Mouse (Mus musculus): ENCODE measurements around the gene Gm10638. TPM values are rescaled to one million over a fixed set of nuclear protein-coding genes. Genes with fewer than 3 reads are reported as not detected.

Gm10638 gene
- polyA plus RNA-seq, 1 experiment from 2014 or later = 5.5 TPM

DNA sequence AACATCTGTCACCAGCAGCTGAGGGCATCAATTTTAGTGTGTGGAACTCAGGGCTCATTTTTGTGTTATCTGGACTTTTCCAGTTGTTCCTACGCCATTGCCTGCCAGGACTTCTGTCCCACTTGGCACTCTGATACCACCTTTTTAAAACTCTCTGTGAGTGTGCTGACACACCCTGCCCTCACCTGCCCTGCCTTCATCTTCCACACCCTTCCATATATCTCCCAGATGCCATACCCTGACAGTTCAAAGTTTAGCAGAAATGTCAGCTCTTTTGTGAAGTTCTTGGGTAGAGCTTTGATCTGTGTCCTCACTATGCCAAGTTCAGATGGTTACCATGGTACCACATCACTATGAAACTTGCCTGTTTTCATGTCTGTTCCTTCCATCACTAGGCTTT is 44.1 kb downstream of the Gm10638 start:
- H3K4me1 ChIP-seq (ENCODE audit: control insufficient read depth in 2 of 2, insufficient read depth in 2 of 2, low read length in 2 of 2) = peaks cover 11 to 12% of the 10 kb centered on the region in 2 experiments
- 50% methylated on average over 1 of the region's 1 CpGs for WGBS
- H3K9me3 ChIP-seq (ENCODE audit: control insufficient read depth, low read length) = no peaks in the 10 kb centered on the region
- H3K4me3 ChIP-seq (ENCODE audit: control insufficient read depth in 1 of 2, insufficient read depth in 1 of 2, low read depth in 1 of 2, low read length in 2 of 2) = no peak overlapping the region
- H3K27ac ChIP-seq (replicated peaks in 1 of 2; ENCODE audit: control insufficient read depth in 1 of 2, insufficient read depth in 1 of 2, low read depth in 2 of 2, low read length in 2 of 2) = no peak overlapping the region
- no peaks in the 10 kb centered on the region for H3K27me3 ChIP-seq (ENCODE audit: control insufficient read depth, insufficient read depth, low read length)
- no peaks in the 10 kb centered on the region for H3K36me3 ChIP-seq (ENCODE audit: control insufficient read depth, insufficient read depth, low read length)
- ATAC-seq (ENCODE audit: insufficient number of reproducible peaks, insufficient read depth, low FRiP score, low read depth) = no peak
- no peak overlapping the region for H3K4me2 ChIP-seq (ENCODE audit: low read length)
- no peak overlapping the region for H3K9ac ChIP-seq (ENCODE audit: low read length)

DNA sequence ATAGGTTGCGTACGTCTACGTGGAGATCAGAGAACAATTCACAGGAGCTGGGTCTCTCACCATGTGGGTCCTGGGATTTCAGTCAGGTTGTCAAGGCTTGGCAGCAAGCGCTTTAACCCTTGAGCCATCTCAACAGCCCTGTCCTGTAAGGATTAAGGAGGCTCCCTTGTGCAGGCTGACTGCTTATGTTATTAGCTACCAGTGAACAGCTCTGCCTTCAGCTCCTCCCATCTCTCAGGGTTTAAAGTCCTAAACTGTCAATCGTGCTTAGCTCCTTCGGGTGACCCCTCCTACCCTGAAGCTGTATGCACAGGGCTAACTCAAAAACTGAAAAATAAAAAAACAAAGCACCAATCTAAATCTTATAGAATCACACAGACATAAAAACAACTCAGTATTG is 46.0 kb downstream of the Gm10638 start:
- H3K4me2 ChIP-seq (ENCODE audit: low read length) = no peak overlapping the region
- no peak overlapping the region for H3K27ac ChIP-seq (replicated peaks in 1 of 2; ENCODE audit: control insufficient read depth in 1 of 2, insufficient read depth in 1 of 2, low read depth in 2 of 2, low read length in 2 of 2)
- no peaks in the 10 kb centered on the region for H3K27me3 ChIP-seq (ENCODE audit: control insufficient read depth, insufficient read depth, low read length)
- peaks cover 11% of the 10 kb centered on the region in 2 experiments for H3K4me1 ChIP-seq (ENCODE audit: control insufficient read depth in 2 of 2, insufficient read depth in 2 of 2, low read length in 2 of 2)
- no peak overlapping the region for H3K4me3 ChIP-seq (ENCODE audit: control insufficient read depth in 1 of 2, insufficient read depth in 1 of 2, low read depth in 1 of 2, low read length in 2 of 2)
- no peak for ATAC-seq (ENCODE audit: insufficient number of reproducible peaks, insufficient read depth, low FRiP score, low read depth)
- H3K9ac ChIP-seq (ENCODE audit: low read length) = no peak overlapping the region
- WGBS = 76% methylated on average over 6 of the region's 6 CpGs
- no peaks in the 10 kb centered on the region for H3K36me3 ChIP-seq (ENCODE audit: control insufficient read depth, insufficient read depth, low read length)
- no peaks in the 10 kb centered on the region for H3K9me3 ChIP-seq (ENCODE audit: control insufficient read depth, low read length)

GRCm38 (mm10) chr8:86794716-86795115 is 49.2 kb downstream of the Gm10638 start:
- H3K9me3 ChIP-seq (ENCODE audit: control insufficient read depth, low read length) = no peaks in the 10 kb centered on the region
- H3K4me3 ChIP-seq (ENCODE audit: control insufficient read depth in 1 of 2, insufficient read depth in 1 of 2, low read depth in 1 of 2, low read length in 2 of 2) = no peak overlapping the region
- 34% methylated on average over 6 of the region's 6 CpGs for WGBS
- H3K27ac ChIP-seq (replicated peaks in 1 of 2; ENCODE audit: control insufficient read depth in 1 of 2, insufficient read depth in 1 of 2, low read depth in 2 of 2, low read length in 2 of 2) = no peak overlapping the region
- no peak for ATAC-seq (ENCODE audit: insufficient number of reproducible peaks, insufficient read depth, low FRiP score, low read depth)
- H3K27me3 ChIP-seq (ENCODE audit: control insufficient read depth, insufficient read depth, low read length) = no peaks in the 10 kb centered on the region
- H3K4me2 ChIP-seq (ENCODE audit: low read length) = no peak overlapping the region
- H3K36me3 ChIP-seq (ENCODE audit: control insufficient read depth, insufficient read depth, low read length) = no peaks in the 10 kb centered on the region
- H3K9ac ChIP-seq (ENCODE audit: low read length) = no peak overlapping the region
- 0 out of 4 replicates have a peak, but pooled peaks cover 0 to 2% of the 10 kb centered on the region in 2 experiments for H3K4me1 ChIP-seq (ENCODE audit: control insufficient read depth in 2 of 2, insufficient read depth in 2 of 2, low read length in 2 of 2)

Other genes starting within 250 kb of the Gm10638 start
- gene Abcc12, start 165.0 kb upstream of the Gm10638 start, polyA plus RNA-seq (2014; fragmentation: Nextera tagmentation; extraction: Ambion mirVana) = not detected in 2 replicates
- 55.0 and 58.9 TPM in 2 replicates for gene Lonp2, start 121.7 kb upstream of the Gm10638 start, polyA plus RNA-seq (2014; fragmentation: Nextera tagmentation; extraction: Ambion mirVana)
- 36.3 and 39.7 TPM in 2 replicates for gene Siah1a, start 235 bp downstream of the Gm10638 start, polyA plus RNA-seq (2014; fragmentation: Nextera tagmentation; extraction: Ambion mirVana)
- 7.4 and 8.5 TPM in 2 replicates for gene N4bp1, start 139.6 kb downstream of the Gm10638 start, polyA plus RNA-seq (2014; fragmentation: Nextera tagmentation; extraction: Ambion mirVana)

Data from heart, embryonic 14.5 days (tissue).